Mouse (Mus musculus): Measurements from ENCODE around the gene Rnf24.

DNA sequence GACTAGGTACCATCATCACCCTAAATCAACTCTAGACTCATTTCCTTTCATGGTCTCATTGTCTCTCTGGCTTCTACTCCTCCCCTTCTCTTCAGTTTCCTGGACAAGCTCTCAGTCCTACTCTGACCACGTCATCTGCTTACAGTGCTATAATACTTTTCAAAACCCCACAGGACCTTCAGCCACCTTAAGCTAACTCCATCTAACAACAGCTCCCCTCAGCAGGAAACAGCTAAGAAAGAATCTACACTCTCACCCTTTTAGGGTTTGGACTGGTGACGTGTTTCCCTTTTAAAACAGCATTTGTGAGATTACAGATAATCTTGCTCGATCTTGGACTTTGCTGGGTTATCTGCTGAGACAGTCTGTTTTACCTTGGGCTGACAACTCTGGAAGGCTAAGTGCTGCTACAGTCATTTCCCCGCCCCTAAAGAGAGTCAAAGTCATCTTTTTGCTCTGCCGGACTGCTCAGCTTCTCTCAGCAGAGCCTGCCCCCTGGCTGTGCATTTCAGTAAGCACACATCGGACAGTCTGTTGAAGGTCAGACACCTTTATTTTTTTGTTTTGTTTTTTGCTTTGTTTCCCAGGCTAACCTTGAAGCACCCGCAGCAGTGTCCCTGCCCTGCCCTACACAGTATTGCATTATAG lies 98.9 kb downstream of the Rnf24 start:
- TF ChIP-seq CTCF (conservative IDR thresholded peaks at IDR 0.05 in 1 of 2, IDR thresholded peaks at IDR 0.05 in 1 of 2; ENCODE audit: low read depth in 2 of 2, low read length in 2 of 2) (peak in 1 of 2 experiments; percentile 94; a peak in 3 of 4 replicates), EP300 (IDR thresholded peaks at IDR 0.05; ENCODE audit: low read length) (peak; percentile 51), JUND (conservative IDR thresholded peaks at IDR 0.05; ENCODE audit: low read depth, low read length) (no peak), MAFK (IDR thresholded peaks at IDR 0.05; ENCODE audit: insufficient replicate concordance, low read length) (0 out of 2 replicates have a peak, but pooled peaks have one; percentile 15), POLR2A (IDR thresholded peaks at IDR 0.05; ENCODE audit: low read depth, low read length) (no peak), TCF12 (IDR thresholded peaks at IDR 0.05; ENCODE audit: low read depth, low read length) (peak; percentile 38; the same call in 1 of the 2 replicates), MAX (IDR thresholded peaks at IDR 0.05; ENCODE audit: low read length) (peak; percentile 57; the same call in 1 of the 2 replicates)
